Comparison of ENCODE assay signal across 13 mouse cellular contexts in the genomic region with DNA sequence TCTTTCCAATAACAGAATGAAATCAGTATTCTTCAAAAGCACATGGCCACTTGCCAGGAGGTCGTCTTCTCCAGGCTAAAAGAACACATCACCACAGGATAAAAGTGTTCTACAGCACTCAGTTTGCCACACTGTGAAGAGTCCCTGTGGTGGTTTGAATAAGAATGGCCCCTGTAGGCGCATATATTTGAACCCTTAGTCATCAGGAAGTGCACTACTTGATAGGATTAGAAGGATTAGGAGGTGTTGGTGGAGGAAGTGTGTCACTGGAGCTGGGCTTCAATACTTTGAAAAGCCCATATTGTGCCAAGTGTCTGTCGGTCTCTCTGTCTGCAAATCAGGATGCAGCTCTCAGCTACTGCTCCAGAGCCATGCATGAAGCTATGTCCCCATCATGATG. TPM values are rescaled to one million over a fixed set of nuclear protein-coding genes. Genes with fewer than 3 reads are reported as not detected.
"Had no signal": no experiment of that assay in that cellular context is flagged by ENCODE, and none has a peak within 500 bp of the region (broad histone marks: within the 10 kb centered on the region; RNA-seq: fewer than 3 reads in every experiment).

No protein-coding gene starts in this region.

- H3K4me1 ChIP-seq: limb, embryonic 15.5 days; midbrain, embryonic 12.5 days; neural tube, embryonic 12.5 days had no signal

- H3K9me3 ChIP-seq: limb, embryonic 15.5 days; midbrain, embryonic 12.5 days; neural tube, embryonic 12.5 days had no signal

- H3K4me2 ChIP-seq: limb, embryonic 15.5 days; midbrain, embryonic 12.5 days; neural tube, embryonic 12.5 days had no signal

- H3K4me3 ChIP-seq: limb, embryonic 15.5 days; midbrain, embryonic 12.5 days; neural tube, embryonic 12.5 days had no signal

- H3K27me3 ChIP-seq: limb, embryonic 15.5 days; midbrain, embryonic 12.5 days; neural tube, embryonic 12.5 days had no signal

- H3K9ac ChIP-seq: limb, embryonic 15.5 days; liver, embryonic 14.5 days; midbrain, embryonic 12.5 days; neural tube, embryonic 12.5 days had no signal

- H3K27ac ChIP-seq: limb, embryonic 15.5 days; liver, embryonic 14.5 days; midbrain, embryonic 12.5 days; neural tube, embryonic 12.5 days had no signal

- DNase-seq: kidney, adult 8-10 months; kidney, postnatal 25 days; layer of hippocampus, adult 9-11 months; layer of hippocampus, postnatal 36 days; lung, adult 18-20 months; right cerebral cortex, postnatal 14 days had no signal

- ATAC-seq: intestine, postnatal 0 days had no signal

RNA-seq across cellular contexts. Expression of gene Gm8773, which starts 33.2 kb away (rescaled TPM):
- total RNA-seq: layer of hippocampus, adult 18-20 months; layer of hippocampus, postnatal 36 days; left cerebral cortex, adult 8-10 months had no signal
